Mouse (Mus musculus) midbrain, embryonic 14.5 days (tissue): ENCODE measurements at regions not wholly inside any gene's neighbourhood (a gene's known extent, or its start where the extent isn't known, plus 50 kb on each side); places are given as distances from the start of the nearest gene placed in this dataset.

Experiments used
- ATAC-seq: fragments of 200-750 bp; cut with Nextera tagmentation; 2 replicates; pipeline ENCODE4 v1.8.0; 2017; ENCODE audit warnings: moderate number of reproducible peaks, moderate library complexity; ENCODE audit not compliant: low FRiP score, low TSS enrichment
- DNase-seq: peaks from one replicate; pipeline ENCODE4 v3.0.0-alpha.2; 2015
- H3K27ac ChIP-seq: fragments of 300-500 bp; sonication (generic); replicated peaks from 2 replicates; pipeline ENCODE4 v1.5.1; 2014; ENCODE audit warnings: mild to moderate bottlenecking, low read depth, low read length, moderate library complexity
- H3K27me3 ChIP-seq: fragments of 300-500 bp; sonication (generic); 2 replicates; pipeline ENCODE4 v1.6.1; 2014; ENCODE audit warnings: low read length, control low read depth, mixed read lengths; ENCODE audit not compliant: control insufficient read depth, insufficient read depth
- H3K36me3 ChIP-seq: fragments of 300-500 bp; sonication (generic); 2 replicates; pipeline ENCODE4 v1.6.1; 2014; ENCODE audit warnings: low read length, control low read depth; ENCODE audit not compliant: control insufficient read depth, insufficient read depth
- H3K4me1 ChIP-seq: fragments of 300-500 bp; sonication (generic); 2 replicates; pipeline ENCODE4 v1.6.1; 2014; ENCODE audit warnings: mild to moderate bottlenecking, antibody characterized with exemption, low read length, control low read depth; ENCODE audit not compliant: control insufficient read depth, insufficient read depth
- H3K4me2 ChIP-seq: fragments of 300-500 bp; sonication (generic); 2 replicates; pipeline ENCODE4 v1.6.1; 2014; ENCODE audit warnings: mild to moderate bottlenecking, low read length, moderate library complexity
- H3K4me3 ChIP-seq: fragments of 300-500 bp; sonication (generic); replicated peaks from 2 replicates; pipeline ENCODE4 v1.5.1; 2014; ENCODE audit warnings: low read depth, low read length
- H3K9ac ChIP-seq: fragments of 300-500 bp; sonication (generic); replicated peaks from 2 replicates; pipeline ENCODE4 v1.6.1; 2014; ENCODE audit warnings: mild to moderate bottlenecking, low read length, moderate library complexity
- H3K9me3 ChIP-seq: fragments of 300-500 bp; sonication (generic); 2 replicates; pipeline ENCODE4 v1.6.1; 2016; ENCODE audit warnings: low read length, control low read depth, mixed read lengths; ENCODE audit not compliant: control insufficient read depth
- WGBS: fragments of 180-500 bp; shearing (Covaris S2); extraction: QIAGEN DNeasy Blood & Tissue Kit; methylation state at CpG from one replicate; pipeline ENCODE4 v1.1.7; 2014; 5-methylcytosine and 5-hydroxymethylcytosine counted together

GRCm38 (mm10) chr1:150257596-150257995 lies 61.6 kb upstream of the Pdc start:
- Histone ChIP-seq H3K27ac (no peak overlapping the region), H3K4me2 (no peak overlapping the region), H3K9me3 (no peaks in the 10 kb centered on the region), H3K27me3 (no peaks in the 10 kb centered on the region), H3K4me3 (no peak overlapping the region), H3K4me1 (no peaks in the 10 kb centered on the region), H3K36me3 (no peaks in the 10 kb centered on the region), H3K9ac (no peak overlapping the region)
- peak; percentile 23 for DNase-seq
- 70% methylated on average over 4 of the region's 4 CpGs for WGBS
- no peak for ATAC-seq

GRCm38 (mm10) chr1:150260355-150260754 lies 58.9 kb upstream of the Pdc start:
- no peaks in the 10 kb centered on the region for H3K27me3 ChIP-seq
- no peaks in the 10 kb centered on the region for H3K9me3 ChIP-seq
- no peak overlapping the region for H3K9ac ChIP-seq
- H3K4me1 ChIP-seq, result no peaks in the 10 kb centered on the region
- no peak overlapping the region for H3K4me3 ChIP-seq
- ATAC-seq, result no peak
- no peak overlapping the region for H3K27ac ChIP-seq
- no peaks in the 10 kb centered on the region for H3K36me3 ChIP-seq
- no peak overlapping the region for H3K4me2 ChIP-seq
- DNase-seq, result no peak
- WGBS, result 95% methylated on average over 1 of the region's 1 CpGs

- peak; percentile 74 for DNase-seq
These were observed 52.7 kb upstream of the Pdc start for GRCm38 (mm10) chr1:150266502-150266901.

DNA sequence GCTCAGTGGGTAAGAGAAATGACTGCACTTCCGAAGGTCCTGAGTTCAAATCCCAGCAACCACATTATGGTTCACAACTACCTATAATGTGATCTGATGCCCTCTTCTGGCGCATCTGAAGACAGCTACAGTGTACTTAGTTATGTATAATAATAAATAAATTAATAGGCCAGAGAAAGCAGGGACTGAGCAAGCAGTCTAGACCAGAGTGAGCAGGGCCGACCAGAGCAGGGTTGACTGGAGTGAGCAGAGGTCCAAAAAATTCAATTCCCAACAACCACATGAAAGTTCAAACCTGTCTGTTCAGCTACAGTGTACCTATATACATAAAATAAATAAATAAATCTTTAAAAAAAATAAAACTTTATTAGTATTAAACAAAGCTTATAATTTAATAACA lies 52.2 kb upstream of the Pdc start:
- H3K27ac ChIP-seq, result no peak overlapping the region
- no peak overlapping the region for H3K4me2 ChIP-seq
- H3K4me3 ChIP-seq, result no peak overlapping the region
- no peaks in the 10 kb centered on the region for H3K4me1 ChIP-seq
- DNase-seq (no peak), ATAC-seq (no peak)
- H3K9me3 ChIP-seq, result no peaks in the 10 kb centered on the region
- no peaks in the 10 kb centered on the region for H3K27me3 ChIP-seq
- WGBS, result 84% methylated on average over 3 of the region's 3 CpGs
- no peaks in the 10 kb centered on the region for H3K36me3 ChIP-seq
- no peak overlapping the region for H3K9ac ChIP-seq

More at GRCm38 (mm10) chr1:150266502-150266901, 52.7 kb upstream of the Pdc start:
- H3K9ac ChIP-seq, result no peak overlapping the region
- no peak overlapping the region for H3K4me3 ChIP-seq
- H3K4me2 ChIP-seq, result no peak overlapping the region
- no peaks in the 10 kb centered on the region for H3K36me3 ChIP-seq
- WGBS, result 45% methylated on average over 3 of the region's 3 CpGs
- H3K4me1 ChIP-seq, result no peaks in the 10 kb centered on the region
- no peaks in the 10 kb centered on the region for H3K27me3 ChIP-seq
- no peaks in the 10 kb centered on the region for H3K9me3 ChIP-seq
- H3K27ac ChIP-seq, result no peak overlapping the region
- ATAC-seq, result peak; percentile 58; the same call in 1 of the 2 replicates
